Mouse (Mus musculus) hematopoietic stem cell, adult 5-6 weeks (primary cell): Measurements from ENCODE around the gene Slx1b. TPM values are rescaled to one million over a fixed set of nuclear protein-coding genes. Genes with fewer than 3 reads are reported as not detected.

ENCODE experiments used
- ATAC-seq, 2 experiments: fragments of 125-278 bp in 1 of 2; replicated peaks in 1 of 2; 2 replicates each; pipeline ENCODE4 v1.8.0; 2016 to 2017; ENCODE audit warnings: inconsistent platforms in 2 of 2, mild to moderate bottlenecking in 2 of 2, moderate number of reproducible peaks in 2 of 2, low read depth in 1 of 2, moderate TSS enrichment in 1 of 2; ENCODE audit not compliant: low FRiP score in 2 of 2, poor library complexity in 2 of 2, severe bottlenecking in 2 of 2, insufficient read depth in 1 of 2, low TSS enrichment in 1 of 2
- total RNA-seq: library from RNA; stranded (forward); fragments of 172-1452, 232-1000 nt; gene quantifications from 2 replicates; pipeline ENCODE4 v1.2.3, GENCODE M21; 2017

Slx1b gene
- total RNA-seq, 1 experiment from 2014 or later, result 4.1 TPM

- no peak for ATAC-seq
These were observed 3.9 kb downstream of the Slx1b start for GRCm38 (mm10) chr7:126691676-126692075.

- ATAC-seq, result no peak
These were observed 4.8 kb downstream of the Slx1b start for GRCm38 (mm10) chr7:126690737-126691136.

DNA sequence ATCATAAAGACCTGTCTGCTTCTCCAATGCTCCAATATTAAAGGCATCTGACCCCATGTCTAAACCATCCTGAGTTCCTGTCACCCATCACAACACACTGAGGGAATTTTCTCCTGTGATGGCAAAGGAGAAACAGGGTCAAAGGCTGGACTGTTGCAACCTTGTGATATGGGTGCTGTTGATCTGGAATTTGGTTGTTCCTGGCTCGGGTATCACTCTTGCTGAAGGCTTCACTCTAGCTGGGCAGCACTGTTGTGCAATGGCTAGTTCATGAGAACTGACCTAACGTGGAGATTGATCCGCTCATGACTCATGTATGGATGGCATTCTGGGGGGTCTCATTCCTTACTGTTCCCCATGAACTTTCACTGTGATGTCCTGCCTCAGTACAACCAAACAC lies 6.6 kb downstream of the Slx1b start:
- ATAC-seq, result no peak

DNA sequence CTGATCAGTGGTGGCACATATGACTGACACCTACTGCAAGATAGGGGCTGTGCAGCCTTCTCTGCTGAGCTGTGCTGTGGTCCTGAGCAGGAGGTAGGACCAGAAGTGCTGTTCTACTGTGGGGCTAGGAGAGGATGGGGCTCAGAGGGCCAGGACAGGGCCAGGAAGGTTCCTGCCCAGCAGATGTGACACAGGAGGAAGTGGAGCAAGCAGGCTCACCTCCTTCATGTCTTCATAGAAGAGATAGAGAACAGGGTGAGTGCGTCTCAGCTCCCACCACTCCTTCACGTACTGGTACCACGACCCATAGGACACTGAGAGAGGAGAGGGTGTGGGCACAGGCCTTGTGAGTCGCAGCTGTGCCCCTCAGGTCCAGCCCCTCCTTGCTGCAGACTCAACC lies 7.4 kb downstream of the Slx1b start:
- peak in 1 of 2 experiments; percentile 19; a peak in 2 of 4 replicates for ATAC-seq

DNA sequence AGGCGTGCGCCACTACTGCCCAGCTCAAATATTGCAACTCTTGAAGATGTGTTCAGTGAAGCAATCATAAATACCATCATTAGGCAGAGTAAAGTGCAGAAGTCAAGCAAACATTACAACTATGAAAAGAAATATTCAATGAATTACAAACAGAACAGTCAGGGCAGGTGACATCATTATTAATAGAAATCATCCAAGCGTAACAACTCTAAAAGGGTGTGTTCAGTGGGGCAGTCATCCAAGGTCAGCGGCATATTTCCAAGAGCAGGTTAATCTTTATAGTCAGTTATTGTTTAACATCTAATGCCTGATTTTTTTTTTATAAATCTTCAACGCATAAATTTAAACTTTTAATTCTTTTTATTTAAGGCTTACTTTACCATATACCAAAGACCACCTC lies 14.4 kb downstream of the Slx1b start:
- no peak for ATAC-seq

DNA sequence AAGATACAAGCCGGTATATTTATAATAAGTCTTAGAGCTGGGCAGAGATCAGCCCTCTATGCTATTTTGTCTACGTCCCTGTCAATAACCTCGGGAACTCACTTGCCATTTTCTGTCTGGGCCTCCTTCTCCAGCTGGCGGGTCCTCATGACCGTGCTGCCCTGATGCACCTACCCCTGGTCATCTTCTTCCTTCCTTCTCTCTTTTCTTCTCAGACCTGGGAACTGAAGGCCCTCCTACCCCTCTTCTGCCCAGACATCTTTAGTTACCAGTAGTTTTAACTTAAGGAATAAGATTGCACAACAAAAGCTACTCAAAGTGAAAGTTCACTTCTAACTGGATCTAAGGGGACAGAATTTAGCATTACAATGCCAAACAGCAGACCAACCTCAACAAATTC lies 15.9 kb downstream of the Slx1b start:
- ATAC-seq, result no peak

DNA sequence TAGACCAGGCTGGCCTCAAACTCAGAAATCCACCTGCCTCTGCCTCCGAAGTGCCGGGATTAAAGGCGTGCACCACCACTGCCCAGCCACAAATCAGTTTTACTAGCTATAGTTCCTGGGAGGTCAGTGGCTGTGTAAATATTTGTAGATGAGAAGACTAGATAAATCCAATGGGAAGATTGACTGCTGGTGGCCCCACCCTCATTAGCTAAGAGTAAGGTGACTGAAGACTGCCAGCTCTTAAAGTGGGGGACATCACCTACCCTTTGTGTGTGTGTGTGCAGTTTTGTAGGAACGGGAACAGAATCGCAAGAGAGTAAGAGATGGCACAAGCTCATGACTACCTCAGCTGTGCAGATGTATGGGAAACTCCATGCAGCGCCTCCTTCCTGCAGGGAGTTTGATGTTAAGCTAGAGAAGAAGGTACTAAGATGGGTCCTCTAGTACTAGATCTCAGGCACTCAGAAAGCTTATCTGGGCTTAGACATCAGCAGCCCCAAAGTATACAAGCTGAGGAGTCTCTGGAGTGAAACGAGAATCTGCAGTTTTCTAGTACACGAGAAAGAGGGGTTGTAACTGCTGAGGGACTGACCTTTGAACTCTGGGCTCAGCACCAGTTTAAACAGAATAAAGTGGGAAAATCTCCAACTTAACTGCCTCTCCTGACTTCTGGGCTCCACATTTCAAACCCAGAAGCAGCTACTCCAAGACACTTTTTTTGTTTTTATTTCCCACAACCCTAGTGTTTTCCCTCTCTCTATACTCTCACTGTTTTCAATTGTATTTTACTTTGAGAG lies 16.8 kb downstream of the Slx1b start:
- ATAC-seq, result no peak

- ATAC-seq, result no peak
These were observed 18.9 kb downstream of the Slx1b start for GRCm38 (mm10) chr7:126676631-126677220.

DNA sequence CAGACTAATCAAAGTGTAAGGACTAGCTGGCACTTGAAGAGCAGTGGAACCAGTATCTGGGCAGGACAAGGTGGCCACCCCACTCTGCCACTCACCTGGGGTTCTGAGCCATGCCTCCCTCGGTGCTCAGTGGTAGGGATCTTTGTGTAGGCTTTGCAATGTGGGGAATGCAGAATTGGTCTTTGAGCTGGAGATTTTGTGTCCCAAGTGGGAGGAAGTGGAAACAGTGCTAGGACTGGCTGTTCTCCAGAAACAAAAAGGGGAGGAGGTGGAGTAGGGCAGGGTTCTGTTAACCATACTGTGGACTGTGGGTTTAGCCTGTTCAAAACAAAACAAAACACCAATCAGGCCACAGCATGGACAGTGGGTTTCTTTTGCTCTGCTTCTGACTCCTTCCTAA lies 19.4 kb downstream of the Slx1b start, which contains the start of gene Sult1a1:
Sult1a1 (minus strand) TSS at position 226 of the 400 bp plus-strand sequence.
- ATAC-seq, result peak; percentile 31 to 32; a peak in 2 of 4 replicates

DNA sequence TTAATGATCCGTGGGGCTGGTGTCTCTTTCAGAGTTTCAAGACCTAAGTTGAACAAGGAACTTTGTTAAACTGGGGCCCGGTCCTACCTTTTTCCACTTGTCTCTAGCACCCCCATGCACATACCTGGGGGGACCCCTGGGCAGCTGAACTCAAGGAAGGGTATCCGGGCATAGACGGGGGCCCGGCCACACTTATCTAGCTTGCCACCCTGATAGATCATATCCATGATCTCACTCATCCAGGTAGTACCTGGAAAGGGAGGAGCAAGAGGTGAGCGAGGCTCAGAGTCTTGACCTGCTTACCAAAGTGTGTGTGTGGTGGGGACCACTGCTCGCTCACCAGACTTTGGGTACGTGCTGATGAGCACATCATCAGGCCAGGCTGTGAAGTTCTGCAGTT lies 20.5 kb downstream of the Slx1b start:
- no peak for ATAC-seq

- no peak for ATAC-seq
These were observed 23.5 kb downstream of the Slx1b start for GRCm38 (mm10) chr7:126672111-126672510.

DNA sequence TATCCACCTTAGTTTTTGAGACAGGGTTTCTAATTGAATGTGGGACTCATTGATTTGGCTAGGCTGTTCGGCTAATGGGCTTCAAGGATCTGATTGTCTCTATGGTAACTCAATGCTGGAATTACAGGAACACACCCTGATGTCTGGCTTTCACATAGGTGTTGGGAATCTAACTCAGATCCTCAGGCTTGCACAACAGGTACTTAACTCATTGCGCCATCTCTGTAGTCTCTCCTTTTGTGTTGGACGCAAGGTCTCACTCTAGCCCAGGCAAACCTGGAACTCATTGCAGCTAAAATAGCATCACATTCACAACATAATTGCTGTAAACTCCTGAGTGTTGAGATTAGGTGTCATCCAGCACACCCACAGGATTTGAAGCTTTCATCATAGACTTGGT lies 25.4 kb downstream of the Slx1b start:
- ATAC-seq, result no peak

GRCm38 (mm10) chr7:126668452-126668851 lies 27.1 kb downstream of the Slx1b start:
- ATAC-seq, result 0 out of 4 replicates have a peak, but pooled peaks of 1 of the 2 experiments have one; percentile 9

- no peak for ATAC-seq
These were observed 28.0 kb downstream of the Slx1b start for GRCm38 (mm10) chr7:126667495-126668090.

GRCm38 (mm10) chr7:126665269-126665668 lies 30.3 kb downstream of the Slx1b start:
- no peak for ATAC-seq

DNA sequence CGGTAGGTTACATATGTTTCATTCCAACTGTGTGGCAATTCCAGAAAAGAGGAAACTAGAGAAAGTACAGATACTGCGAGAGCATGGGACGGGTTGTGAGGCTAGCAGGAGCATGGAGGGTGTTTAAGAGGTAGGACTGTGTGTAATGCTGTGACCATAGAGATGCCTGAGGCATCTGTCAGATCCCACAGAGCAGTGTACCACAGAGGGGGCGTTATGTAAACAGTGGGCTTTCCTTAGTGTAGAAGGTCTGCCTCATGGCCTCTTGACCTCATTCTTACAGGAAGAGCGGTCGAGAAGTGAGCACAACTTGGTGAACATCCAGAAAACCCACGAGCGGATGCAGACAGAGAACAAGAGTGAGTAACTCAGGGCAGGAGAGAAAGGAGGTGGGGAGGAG lies 31.9 kb downstream of the Slx1b start:
- ATAC-seq, result peak; percentile 53 to 81

- no peak for ATAC-seq
These were observed 35.8 kb downstream of the Slx1b start for GRCm38 (mm10) chr7:126659771-126660170.

- no peak for ATAC-seq
These were observed 38.1 kb downstream of the Slx1b start for GRCm38 (mm10) chr7:126657522-126657921.
